Mouse (Mus musculus) layer of hippocampus, adult 2 months (tissue): Measurements from ENCODE around the gene Clec16a. TPM values are rescaled to one million over a fixed set of nuclear protein-coding genes. Genes with fewer than 3 reads are reported as not detected.
A peak's percentile ranks its signal among the peaks of the same experiment; 100 is the strongest.

Experiments used
- DNase-seq, 2 experiments: peaks; one replicate each; pipeline ENCODE4 v3.0.0; 2022; ENCODE audit warnings: low spot score in 2 of 2
- H3K27ac ChIP-seq: fragments of 200-600 bp; 2 replicates; pipeline ENCODE4 v1.8.1; 2022
- H3K4me3 ChIP-seq: fragments of 200-600 bp; 2 replicates; pipeline ENCODE4 v1.8.1; 2022; ENCODE audit warnings: mild to moderate bottlenecking
- CTCF ChIP-seq: fragments of 200-600 bp; conservative IDR thresholded peaks from 2 replicates; pipeline ENCODE4 v1.8.1; 2022; ENCODE audit warnings: antibody characterized with exemption, mild to moderate bottlenecking, moderate library complexity
- total RNA-seq, 2 experiments: library from RNA; stranded (reverse); gene quantifications; 2 replicates each; pipeline ENCODE4 v1.2.3; 2021

The Clec16a gene
- total RNA-seq, 2 experiments from 2014 or later, result 98.8 to 105 TPM

GRCm38 (mm10) chr16:10664921-10665894 lies 120.1 kb downstream of the Clec16a start:
- no peak overlapping the region for H3K4me3 ChIP-seq
- peak in 1 of 2 experiments; percentile 23 for DNase-seq
- TF ChIP-seq CTCF, result peak; percentile 80
- peak overlapping the region; percentile 76 for H3K27ac ChIP-seq

GRCm38 (mm10) chr16:10666766-10667165 lies 121.6 kb downstream of the Clec16a start:
- Histone ChIP-seq H3K4me3 (no peak overlapping the region), H3K27ac (no peak overlapping the region)
- no peak for TF ChIP-seq CTCF
- no peak for DNase-seq

GRCm38 (mm10) chr16:10668453-10668852 lies 123.3 kb downstream of the Clec16a start:
- Histone ChIP-seq H3K4me3 (no peak overlapping the region), H3K27ac (no peak overlapping the region)
- no peak for TF ChIP-seq CTCF
- no peak for DNase-seq

- no peak for DNase-seq
- no peak overlapping the region for H3K27ac ChIP-seq
- no peak for TF ChIP-seq CTCF
- H3K4me3 ChIP-seq, result no peak overlapping the region
Measured at GRCm38 (mm10) chr16:10668991-10669703, 124.0 kb downstream of the Clec16a start.

GRCm38 (mm10) chr16:10669936-10670335 lies 124.8 kb downstream of the Clec16a start:
- no peak for DNase-seq
- TF ChIP-seq CTCF, result no peak
- Histone ChIP-seq H3K4me3 (no peak overlapping the region), H3K27ac (no peak overlapping the region)

- no peak overlapping the region for H3K27ac ChIP-seq
- TF ChIP-seq CTCF, result no peak
- H3K4me3 ChIP-seq, result no peak overlapping the region
- no peak for DNase-seq
Measured at GRCm38 (mm10) chr16:10672490-10672889, 127.4 kb downstream of the Clec16a start.

- Histone ChIP-seq H3K27ac (no peak overlapping the region), H3K4me3 (no peak overlapping the region)
- no peak for TF ChIP-seq CTCF
- DNase-seq, result no peak
Measured at GRCm38 (mm10) chr16:10674020-10674419, 128.9 kb downstream of the Clec16a start.

GRCm38 (mm10) chr16:10674957-10675356 lies 129.8 kb downstream of the Clec16a start:
- no peak for DNase-seq
- no peak for TF ChIP-seq CTCF
- Histone ChIP-seq H3K27ac (no peak overlapping the region), H3K4me3 (no peak overlapping the region)

GRCm38 (mm10) chr16:10675612-10676011 lies 130.5 kb downstream of the Clec16a start:
- H3K4me3 ChIP-seq, result no peak overlapping the region
- no peak overlapping the region for H3K27ac ChIP-seq
- no peak for TF ChIP-seq CTCF
- DNase-seq, result no peak

GRCm38 (mm10) chr16:10676461-10677066 lies 131.4 kb downstream of the Clec16a start:
- Histone ChIP-seq H3K27ac (no peak overlapping the region), H3K4me3 (no peak overlapping the region)
- no peak for DNase-seq
- no peak for TF ChIP-seq CTCF

- no peak for DNase-seq
- Histone ChIP-seq H3K4me3 (no peak overlapping the region), H3K27ac (no peak overlapping the region)
- no peak for TF ChIP-seq CTCF
Measured at GRCm38 (mm10) chr16:10682521-10682920, 137.4 kb downstream of the Clec16a start.

- H3K27ac ChIP-seq, result no peak overlapping the region
Measured at GRCm38 (mm10) chr16:10683193-10684000, 138.3 kb downstream of the Clec16a start.

More at GRCm38 (mm10) chr16:10683193-10684000, 138.3 kb downstream of the Clec16a start:
- no peak for DNase-seq
- H3K4me3 ChIP-seq, result no peak overlapping the region
- no peak for TF ChIP-seq CTCF
